Mouse (Mus musculus) A20 (cell line): Measurements from ENCODE around the gene Tmem131.

Experiments
- DNase-seq: peaks from one replicate; pipeline ENCODE4 v3.0.0-alpha.2; 2011; ENCODE audit warnings: low read depth, low spot score

The Tmem131 gene

DNA sequence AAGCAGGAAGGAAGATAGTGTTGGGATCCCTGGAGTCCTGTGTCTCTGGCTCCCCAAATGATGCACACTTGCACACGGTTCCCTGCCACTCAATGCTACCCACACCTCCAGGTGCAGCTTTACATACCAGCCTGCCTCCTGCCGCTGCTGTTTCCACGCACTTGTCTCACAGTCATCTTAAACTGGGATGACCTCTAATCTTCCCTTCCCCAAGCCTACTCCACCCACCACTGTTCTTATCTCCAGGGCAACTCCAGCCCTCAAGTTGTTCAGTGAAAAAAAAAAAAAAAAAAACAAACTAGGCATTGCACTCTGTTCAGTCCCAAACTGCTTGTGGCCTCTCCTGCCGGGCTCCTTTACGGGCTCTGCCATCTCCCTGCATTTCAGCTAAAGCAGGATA lies at the start of gene Tmem131:
TSS of gene Tmem131 (minus strand) at position 14 of the 400 bp plus-strand sequence.
- DNase-seq: no peak

DNA sequence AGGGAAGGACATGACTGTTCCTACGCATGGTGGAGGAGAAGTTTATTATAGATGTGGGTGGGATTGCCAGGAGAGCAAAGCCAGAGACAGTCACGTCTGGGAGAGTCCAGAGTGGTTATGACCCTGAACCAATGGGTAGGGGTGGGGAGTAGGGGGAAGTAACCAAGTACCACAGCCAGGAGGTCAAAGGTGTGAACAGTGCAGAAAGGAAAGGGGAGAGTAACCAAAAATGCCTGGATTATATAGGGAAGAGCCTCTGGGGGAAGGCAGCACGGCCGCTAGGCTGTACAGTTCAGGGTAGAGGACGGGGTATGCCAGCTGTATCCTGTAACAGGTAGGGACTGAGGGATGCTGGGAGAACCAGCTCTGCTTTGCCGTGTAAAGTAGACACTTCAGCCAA lies 45.1 kb upstream of the Tmem131 start:
- no peak for DNase-seq

DNA sequence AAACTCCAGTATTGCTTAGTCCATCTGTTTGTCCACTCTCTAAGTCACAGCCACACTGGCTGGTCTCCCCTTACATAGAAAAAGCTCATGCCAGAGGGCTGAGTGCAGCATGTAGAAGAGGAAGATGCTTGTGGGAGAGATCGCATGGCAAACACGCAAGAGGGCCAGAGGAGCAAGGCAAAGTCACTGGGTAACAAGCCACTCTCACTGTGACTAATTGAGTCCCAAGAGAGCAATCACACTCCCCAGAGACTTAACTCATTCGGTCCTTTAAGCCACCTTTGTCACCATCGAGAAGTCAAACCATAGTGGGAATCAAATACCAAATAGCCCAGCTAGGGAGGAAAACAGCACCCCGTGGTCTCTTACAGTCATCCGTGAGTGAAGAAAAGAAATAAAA lies 44.7 kb upstream of the Tmem131 start:
- peak; percentile 80 for DNase-seq

DNA sequence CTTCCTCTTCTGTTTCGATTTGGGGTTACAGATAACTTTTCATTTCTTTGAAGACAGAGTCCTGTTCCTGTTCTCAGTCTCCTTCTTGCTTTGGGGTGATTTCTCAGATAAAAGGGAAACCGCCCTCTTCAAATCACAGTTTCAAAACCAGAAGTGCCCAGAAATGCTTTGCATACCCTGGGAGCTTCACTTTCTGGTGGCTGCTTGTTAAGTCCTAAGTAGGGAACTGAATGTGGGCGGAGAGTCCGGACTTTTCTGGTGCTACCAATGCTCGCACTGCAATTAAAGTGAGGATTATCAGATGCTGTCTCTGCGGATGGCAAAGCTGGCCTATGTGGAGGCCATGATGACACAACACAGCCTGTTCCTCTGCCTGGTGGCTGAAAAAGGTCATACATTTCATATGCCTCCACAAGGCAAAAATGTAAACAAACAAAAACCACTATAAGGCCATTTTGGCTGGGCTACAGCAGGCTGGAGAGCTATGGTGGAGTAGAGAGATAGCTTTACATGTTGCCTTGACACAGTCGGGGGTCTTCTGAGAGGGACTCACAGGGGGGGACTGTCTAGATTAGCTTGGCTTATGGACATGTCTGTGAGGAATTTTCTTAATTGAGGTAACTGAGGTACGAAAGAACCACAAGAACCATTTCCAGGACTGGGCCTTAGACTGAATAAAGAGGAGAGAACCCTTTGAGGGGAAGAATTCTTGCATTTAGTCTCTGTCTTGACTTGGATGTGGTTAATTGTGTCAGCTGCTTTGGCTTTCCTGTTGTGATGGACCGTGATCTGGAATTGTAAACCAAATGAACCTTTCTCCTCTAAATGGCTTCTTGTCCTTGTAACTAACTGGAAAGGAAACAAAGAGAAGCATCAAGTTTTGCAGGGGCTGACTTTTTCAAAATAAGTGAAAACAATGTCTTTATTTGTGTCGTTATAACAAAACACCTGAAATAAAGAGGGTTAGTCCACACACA lies 44.0 kb upstream of the Tmem131 start:
- peak; percentile 84 for DNase-seq

DNA sequence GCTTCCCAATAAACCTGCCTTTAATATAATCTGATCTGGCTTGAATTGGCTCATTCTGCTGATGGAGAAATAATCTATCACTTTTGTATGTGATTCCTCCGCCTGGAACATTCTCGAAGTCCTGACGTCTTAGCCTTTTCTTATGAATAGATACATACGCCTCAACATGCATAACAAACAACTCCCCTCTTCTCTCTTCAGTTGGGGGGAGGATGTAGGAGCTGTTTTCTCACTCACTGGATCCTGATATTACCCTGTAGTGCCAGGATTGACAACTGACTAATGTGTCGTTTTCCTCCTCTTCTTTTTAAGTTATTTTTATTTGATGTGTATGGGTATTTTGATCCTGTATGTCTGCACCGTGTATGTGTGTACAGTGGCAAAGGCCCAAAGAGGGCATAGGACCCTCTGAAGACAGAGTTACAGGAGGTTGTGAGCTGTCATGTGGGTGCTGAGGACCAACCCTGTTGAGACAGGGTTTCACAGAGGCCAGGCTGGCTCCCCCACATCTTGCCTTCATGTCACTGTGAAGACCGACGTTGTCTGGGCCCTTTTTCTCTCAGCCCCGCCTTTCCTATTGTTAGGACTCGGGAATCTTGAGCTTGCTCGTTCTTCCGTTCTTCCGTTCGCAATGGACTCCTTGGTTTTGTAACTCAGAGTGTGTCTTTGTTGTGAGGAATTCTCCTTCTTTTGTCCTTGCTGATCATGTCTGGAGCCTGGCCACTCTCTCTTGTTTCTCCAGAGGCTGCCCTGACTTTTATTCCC lies 43.1 kb upstream of the Tmem131 start:
- no peak for DNase-seq

DNA sequence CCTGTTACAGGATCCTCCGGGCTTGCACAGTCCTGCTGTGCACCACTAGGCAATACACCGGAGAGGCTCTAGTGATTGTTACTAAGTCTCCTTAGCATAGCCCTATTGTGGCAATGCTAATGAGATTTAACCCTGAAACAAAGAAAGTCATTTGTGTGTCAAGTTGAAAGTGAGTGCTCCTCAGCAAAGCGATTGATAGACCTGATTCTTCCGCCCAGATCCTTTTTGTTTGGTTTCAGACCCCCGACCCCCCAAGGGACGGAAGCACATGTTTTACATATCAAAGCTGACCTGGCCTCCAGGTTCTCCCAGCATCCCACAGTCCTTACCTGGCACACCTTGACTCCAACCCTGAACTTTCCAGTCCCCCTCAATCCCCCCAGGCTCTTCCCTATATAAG lies 42.4 kb upstream of the Tmem131 start:
- no peak for DNase-seq

DNA sequence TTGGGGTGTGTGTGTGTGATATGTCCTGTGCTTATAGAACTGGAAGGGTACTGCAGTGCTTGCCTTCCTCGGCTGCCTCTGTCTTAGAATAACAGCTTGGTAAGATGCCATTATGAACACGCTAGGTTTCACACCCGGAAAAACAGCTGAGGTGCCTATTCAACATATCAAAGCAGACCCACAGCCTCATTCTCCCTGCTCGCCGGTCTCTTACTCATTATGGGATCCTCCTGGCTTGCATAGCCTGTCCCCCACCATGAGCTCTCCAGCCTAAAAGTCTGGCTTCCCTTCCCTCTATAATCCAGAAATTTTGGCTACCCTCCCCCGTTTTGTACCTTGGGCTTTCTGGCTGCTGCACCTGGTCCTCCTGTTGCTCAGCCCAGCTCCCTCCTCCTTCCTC lies 40.9 kb upstream of the Tmem131 start:
- no peak for DNase-seq

DNA sequence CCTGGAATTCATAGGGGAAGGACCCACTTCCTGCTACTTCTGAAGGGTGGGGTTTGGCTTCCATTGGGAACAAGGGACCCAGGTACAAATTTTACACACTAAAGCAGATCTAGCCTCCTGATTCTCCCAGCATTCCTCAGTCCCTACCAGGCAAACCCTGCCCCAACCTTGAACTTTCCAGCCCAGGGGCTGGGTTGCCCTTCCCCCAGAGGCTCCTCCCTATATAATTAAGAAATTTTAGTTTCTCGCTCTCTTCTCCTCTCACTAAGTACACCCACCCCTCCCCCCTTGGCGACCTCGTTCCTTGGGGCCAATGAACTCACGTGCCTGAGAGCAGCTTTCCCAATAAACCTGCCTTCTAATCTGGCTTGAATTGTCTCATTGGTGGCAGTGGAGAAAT lies 40.3 kb upstream of the Tmem131 start:
- DNase-seq: no peak

DNA sequence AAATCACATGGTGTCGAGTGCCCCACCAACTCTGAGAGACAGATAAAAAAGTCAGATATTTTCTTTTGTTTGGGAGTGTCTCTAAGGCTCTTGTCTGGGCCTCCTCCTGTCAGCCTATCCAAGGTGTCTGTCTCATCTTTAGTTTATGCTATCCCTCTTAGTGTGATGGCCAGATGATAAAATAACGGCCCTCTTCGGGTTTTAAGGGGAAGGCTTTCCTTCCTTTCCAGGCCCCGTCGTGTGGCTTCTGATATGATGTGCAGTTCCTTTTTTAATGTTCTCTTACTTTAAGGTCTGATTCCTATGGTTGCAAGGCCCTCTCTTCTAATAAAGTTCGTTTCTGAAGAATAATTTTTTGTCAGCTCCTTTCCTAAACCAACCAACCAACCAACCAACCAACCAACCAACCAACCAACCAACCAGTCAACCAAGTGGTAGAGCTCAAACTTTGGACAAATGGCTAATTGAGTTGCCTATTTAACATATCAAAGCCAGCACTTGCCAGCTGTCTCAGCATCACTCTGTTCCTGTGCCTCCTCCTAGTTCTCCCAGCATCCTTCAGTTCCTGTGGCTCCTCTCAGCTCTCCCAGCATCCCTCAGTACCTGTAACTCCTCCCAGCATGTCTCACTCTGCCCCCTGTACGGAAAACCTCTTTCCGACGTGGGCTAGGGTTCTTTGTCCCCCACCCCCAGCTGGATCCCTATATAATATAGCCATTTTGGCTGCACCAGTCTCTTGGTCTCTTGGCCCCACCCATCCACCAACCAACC lies 38.9 kb upstream of the Tmem131 start:
- no peak for DNase-seq

DNA sequence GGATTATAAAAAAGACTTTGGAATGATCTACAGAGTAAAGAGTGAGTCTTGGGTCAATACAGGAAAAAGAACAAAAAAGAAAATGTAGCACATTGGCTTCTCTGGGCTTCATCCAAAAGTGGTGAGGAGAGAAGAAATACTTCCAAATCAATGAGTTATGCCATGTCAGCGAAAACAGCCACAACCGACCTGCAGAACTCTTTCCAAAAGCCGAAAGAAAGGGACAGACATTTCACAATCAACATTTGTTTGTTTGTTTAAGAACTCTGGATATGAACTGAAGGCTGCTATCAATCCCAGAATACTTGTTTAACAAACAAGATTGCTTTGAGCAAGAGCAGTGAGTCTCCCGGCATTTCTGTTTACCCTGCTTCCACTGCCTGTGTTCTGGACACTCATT lies 33.3 kb upstream of the Tmem131 start:
- DNase-seq: no peak

DNA sequence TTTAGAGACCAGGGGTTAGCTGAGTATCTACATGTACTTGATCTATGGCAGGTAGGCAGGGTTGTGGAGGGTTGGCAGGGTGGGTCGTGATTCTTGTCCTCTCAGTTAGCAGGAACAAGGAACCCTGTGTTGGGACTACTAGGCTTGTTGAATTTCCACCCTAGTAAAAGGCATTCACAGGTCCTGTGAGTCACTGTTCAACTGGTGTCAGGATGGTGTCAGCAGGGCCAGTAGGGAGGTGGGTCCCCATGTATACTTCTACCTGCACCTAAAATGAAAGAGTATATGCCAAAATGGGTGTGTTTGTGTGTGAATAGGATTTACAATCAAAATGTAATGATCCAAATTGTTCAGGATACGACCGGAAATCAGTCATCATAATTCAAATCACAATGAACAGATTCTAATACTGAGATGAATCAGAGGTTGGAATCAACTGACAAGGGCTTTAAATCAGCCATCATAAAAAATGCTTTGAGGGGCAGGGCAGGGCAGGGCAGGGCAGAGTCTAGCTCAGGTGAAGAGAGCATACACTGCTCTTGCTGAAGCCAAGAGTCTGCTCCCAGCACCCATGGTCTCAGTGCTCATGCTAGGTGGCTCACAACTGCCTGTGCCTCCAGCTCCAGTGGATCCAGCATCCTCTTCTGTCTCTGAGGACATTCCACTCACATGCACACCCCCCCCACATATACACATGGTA lies 27.6 kb upstream of the Tmem131 start:
- DNase-seq: no peak

DNA sequence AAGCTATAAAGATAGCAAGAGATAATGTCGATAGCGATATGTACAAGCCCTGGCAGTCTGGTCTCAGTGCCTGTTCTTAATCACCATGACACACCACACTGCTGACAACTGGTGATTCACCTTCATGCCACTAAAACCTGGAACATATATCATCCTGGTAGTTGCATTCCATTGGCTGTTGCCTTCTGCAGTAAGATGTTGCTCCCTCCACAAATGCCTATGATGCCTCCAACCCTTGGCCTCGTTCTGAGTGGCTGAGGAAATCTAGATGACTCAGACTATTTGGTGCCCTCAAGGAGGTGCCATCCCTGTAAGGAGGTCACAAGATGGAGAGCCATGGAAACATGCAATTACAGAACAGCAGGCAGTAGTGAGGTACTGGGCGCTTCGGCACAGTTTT lies 22.4 kb upstream of the Tmem131 start:
- no peak for DNase-seq

DNA sequence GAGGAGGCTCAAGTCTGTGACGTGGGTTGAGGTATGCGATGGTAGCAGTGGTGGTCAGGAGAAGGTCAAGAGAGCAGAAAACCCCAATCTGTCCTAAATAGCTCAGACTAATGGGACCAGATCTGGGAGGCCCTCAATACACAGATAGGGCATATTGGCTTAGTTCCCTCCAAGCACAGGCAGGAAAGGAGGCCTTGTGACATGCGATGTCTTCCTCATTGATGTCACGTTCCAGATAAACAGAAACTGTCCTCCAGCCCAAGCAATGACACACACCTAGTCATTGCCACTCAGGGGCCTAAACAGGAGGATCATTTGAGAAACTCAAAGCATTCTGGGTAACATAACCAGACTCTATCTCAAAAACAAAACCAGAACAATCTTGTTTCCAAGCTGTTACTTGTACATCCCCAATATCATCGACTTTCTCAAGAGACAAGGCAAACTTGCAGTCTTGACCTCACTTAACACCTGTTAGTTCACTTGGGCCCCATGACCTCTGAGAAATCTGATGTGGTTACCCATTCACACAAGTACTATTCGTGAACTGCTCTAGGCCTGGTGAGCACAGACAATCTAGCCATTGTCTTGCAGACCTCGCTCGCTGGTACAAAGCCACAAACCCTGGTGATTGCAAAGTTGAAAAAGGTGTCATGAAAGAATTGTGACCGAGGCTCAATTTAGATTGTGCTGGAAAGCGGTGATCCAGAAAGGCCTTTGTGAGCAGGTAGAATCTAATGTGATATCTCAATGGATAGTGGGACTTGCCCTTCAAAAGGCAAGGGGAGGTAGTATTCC lies 19.1 kb upstream of the Tmem131 start:
- no peak for DNase-seq

DNA sequence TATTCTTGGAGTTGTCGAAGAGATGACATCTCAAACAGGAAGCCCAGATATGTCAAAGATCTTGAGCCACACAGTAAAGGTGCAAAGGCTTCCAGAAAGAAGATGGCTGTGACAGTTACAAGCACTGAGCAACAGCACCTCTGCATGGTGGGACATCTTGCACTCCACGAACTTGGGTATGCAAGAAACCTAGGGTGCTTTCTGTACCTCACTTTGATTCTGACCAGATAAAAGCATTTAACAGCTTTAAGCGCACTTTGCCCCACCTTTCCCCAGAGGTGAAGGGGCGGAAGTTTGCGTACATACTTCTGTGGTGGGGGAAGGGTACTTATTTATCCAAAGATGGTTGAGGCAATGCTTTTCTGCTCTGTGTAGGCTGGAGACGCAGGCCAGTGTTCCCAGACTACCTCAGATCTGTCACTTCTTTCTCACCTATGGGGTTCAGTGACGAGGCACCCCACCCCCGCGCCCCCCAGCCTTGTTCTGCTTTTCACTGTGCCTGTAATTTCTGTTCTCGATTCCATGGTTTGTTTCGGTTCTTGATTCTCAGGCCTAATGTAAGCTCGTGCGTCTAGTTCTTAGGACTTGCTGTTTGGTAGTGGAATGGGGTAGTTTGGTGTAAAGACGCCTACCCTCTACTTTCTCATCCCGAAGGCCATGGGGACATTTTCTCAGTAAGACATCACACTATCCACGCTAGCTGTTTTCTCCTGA lies 17.2 kb upstream of the Tmem131 start:
- peak; percentile 79 for DNase-seq

DNA sequence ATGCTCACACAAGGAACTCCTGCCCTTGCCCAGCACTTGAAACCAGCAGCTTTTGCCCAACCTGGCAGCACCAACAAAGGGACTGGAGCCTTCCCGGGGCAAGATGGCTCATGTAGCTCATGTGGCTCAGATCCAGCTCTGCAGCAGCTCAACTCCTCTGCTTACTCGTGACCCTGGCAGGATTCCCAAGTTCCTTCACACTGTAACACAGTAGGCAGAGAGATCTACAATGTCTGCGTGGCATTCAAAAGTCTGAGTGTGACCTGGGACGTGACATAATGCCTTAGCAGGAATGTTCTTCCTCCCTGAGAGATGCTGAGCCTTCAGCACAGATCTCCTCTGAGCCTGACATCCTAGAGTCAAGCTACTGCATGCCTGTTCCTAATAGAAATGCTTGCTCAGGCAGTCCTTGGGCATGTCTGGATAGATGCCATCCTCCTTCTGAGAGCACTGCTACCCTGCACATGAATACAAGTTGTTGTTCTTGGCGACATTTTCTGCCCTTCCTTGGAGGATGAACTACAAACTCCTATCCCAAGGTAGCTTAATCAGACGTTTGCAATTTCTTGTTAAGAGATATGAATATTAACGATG lies 6.2 kb upstream of the Tmem131 start:
- no peak for DNase-seq

DNA sequence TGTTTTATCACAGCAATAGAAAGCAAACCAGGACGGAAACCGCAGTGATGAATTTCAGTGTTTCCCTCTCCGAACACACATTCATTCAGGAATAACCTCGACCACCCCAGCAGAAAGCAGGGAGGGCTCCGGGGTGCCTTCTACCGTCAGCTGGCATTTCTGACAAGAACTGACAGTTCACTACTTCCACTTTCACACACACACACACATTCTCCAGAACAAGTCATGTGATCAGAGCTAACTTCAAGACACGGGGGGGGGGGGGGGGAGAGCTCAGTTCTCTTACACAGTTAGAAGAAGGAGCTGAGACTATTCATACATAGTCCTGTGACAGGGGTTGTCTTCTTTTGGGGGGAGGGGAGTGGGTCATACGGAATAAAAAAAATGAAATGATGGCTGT lies 4.0 kb upstream of the Tmem131 start:
- DNase-seq: peak; percentile 69

DNA sequence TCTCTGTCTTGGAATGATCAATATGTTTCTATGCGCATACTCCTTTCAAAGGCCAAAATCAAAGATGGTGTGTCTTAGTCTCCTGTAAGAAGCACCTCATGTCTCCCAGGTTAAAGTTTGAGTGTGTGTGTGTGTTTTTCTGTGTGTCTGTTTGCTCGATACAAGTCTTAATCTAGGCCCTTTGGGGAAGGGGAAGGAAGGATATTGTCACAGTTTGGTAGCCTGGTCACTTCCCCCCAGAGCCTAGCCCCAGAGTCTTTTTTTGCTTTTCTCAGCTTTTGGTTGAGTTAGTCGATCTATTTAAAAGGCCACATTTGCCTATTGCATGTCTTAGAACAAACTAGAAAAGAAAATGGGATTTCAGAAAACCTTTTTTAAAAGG lies 3.1 kb downstream of the Tmem131 start:
- DNase-seq: no peak

DNA sequence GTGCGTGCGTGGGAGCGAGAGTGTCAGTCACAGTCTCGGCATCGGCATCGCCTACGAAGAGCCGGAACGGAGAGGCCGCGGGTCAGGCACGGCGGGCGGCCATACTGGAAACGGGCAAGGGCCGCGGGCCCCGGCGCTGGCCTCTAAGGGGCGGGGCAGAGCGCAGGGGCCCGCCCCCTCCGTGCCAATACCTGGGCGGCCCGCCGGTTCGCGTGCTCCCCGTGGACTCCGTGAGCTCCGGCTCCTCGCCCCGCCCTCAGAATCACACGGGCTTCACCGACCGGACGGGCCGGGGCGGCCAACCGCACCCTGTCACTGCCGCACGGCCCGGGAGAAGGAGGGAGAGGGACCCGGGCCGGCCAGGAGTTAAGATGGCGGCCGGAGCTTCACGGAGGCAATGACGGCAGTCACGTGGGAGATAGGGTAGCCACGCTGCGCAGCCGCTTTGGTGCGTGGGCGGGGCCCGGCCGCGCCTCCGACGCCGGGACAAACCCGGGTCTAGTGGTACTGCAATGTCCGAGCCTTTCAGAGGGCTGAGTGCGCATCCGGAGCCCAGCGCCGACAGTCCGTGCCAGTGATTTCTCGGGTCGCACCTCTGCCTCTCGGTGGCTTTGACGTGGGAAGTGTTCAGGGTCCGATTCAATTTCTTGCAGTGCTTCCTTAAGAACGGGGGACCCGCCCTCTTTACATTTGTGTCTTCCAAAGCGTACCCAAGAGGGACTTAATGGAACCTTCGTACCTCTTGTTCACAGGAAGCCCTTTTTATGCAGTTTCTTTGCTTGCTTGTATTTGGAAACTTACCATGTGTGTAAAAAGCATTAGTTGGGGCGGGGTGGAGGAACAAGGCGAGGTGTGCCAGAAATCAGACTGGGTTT lies 3.7 kb downstream of the Tmem131 start:
- peak; percentile 96 for DNase-seq
